Mouse (Mus musculus) ES-Bruce4 (cell line): ENCODE measurements at regions not wholly inside any gene's neighbourhood (a gene's known extent, or its start where the extent isn't known, plus 50 kb on each side); places are given as distances from the start of the nearest gene placed in this dataset.

ENCODE experiments used
- H3K27ac ChIP-seq: 2 replicates; pipeline ENCODE4 v1.5.1; 2012; ENCODE audit warnings: low read length, inconsistent platforms; ENCODE audit not compliant: insufficient read depth
- H3K27me3 ChIP-seq: 2 replicates; pipeline ENCODE4 v1.6.1; 2012; ENCODE audit warnings: mild to moderate bottlenecking, low read length, inconsistent platforms; ENCODE audit not compliant: control insufficient read depth, poor library complexity, insufficient read depth, severe bottlenecking
- H3K36me3 ChIP-seq: 2 replicates; pipeline ENCODE4 v1.6.1; 2012; ENCODE audit warnings: inconsistent platforms, mild to moderate bottlenecking, low read length, moderate library complexity; ENCODE audit not compliant: control insufficient read depth, poor library complexity, insufficient read depth, severe bottlenecking
- H3K4me1 ChIP-seq: one replicate; pipeline ENCODE4 v1.8.1; 2011; ENCODE audit warnings: low read length; ENCODE audit not compliant: control insufficient read depth, insufficient read depth
- H3K4me3 ChIP-seq: 2 replicates; pipeline ENCODE4 v1.5.1; 2011; ENCODE audit warnings: low read depth, mild to moderate bottlenecking, low read length
- H3K9ac ChIP-seq: 2 replicates; pipeline ENCODE4 v1.6.1; 2012; ENCODE audit warnings: low read depth, mild to moderate bottlenecking, inconsistent platforms; ENCODE audit not compliant: poor library complexity, severe bottlenecking
- H3K9me3 ChIP-seq: replicated peaks from 2 replicates; pipeline ENCODE4 v1.6.1; 2012; ENCODE audit warnings: mild to moderate bottlenecking, low read length, inconsistent platforms; ENCODE audit not compliant: control insufficient read depth, poor library complexity, insufficient read depth, severe bottlenecking
- CTCF ChIP-seq: IDR thresholded peaks from one replicate; pipeline ENCODE4 v1.8.1; 2011; ENCODE audit warnings: low read depth, low read length
- EP300 ChIP-seq: IDR thresholded peaks from 2 replicates; pipeline ENCODE4 v1.6.1; 2011; ENCODE audit warnings: low read depth, low read length; ENCODE audit not compliant: insufficient read depth
- POLR2A ChIP-seq: IDR thresholded peaks from one replicate; pipeline ENCODE4 v1.8.1; 2011; ENCODE audit warnings: low read length; ENCODE audit not compliant: insufficient read depth

GRCm38 (mm10) chr13:60019291-60020174 lies 157.6 kb downstream of the Gas1 start:
- H3K9me3 ChIP-seq: no peaks in the 10 kb centered on the region; the same call in 1 of the 2 replicates
- no peaks in the 10 kb centered on the region for H3K27me3 ChIP-seq
- H3K36me3 ChIP-seq: no peaks in the 10 kb centered on the region
- TF ChIP-seq POLR2A: no peak
- no peak for TF ChIP-seq EP300
- no peak for TF ChIP-seq CTCF
- no peak overlapping the region for H3K27ac ChIP-seq
- H3K4me3 ChIP-seq: no peak overlapping the region
- no peaks in the 10 kb centered on the region for H3K4me1 ChIP-seq
- no peak overlapping the region for H3K9ac ChIP-seq

GRCm38 (mm10) chr13:60015854-60016366 lies 161.3 kb downstream of the Gas1 start:
- no peak overlapping the region for H3K9ac ChIP-seq
- no peak for TF ChIP-seq POLR2A
- TF ChIP-seq EP300: no peak
- no peak for TF ChIP-seq CTCF
- no peak overlapping the region for H3K4me3 ChIP-seq
- no peaks in the 10 kb centered on the region; the same call in 1 of the 2 replicates for H3K9me3 ChIP-seq
- no peaks in the 10 kb centered on the region for H3K27me3 ChIP-seq
- no peak overlapping the region for H3K27ac ChIP-seq
- no peaks in the 10 kb centered on the region for H3K36me3 ChIP-seq
- no peaks in the 10 kb centered on the region for H3K4me1 ChIP-seq

GRCm38 (mm10) chr13:60012046-60012813 lies 164.9 kb downstream of the Gas1 start:
- Histone ChIP-seq H3K4me3 (no peak overlapping the region), H3K36me3 (no peaks in the 10 kb centered on the region), H3K27me3 (no peaks in the 10 kb centered on the region), H3K9me3 (no peaks in the 10 kb centered on the region), H3K27ac (no peak overlapping the region), H3K4me1 (no peaks in the 10 kb centered on the region), H3K9ac (no peak overlapping the region)
- TF ChIP-seq CTCF (no peak), POLR2A (no peak), EP300 (no peak)

- Histone ChIP-seq H3K9ac (no peak overlapping the region), H3K27me3 (no peaks in the 10 kb centered on the region), H3K27ac (no peak overlapping the region), H3K4me3 (no peak overlapping the region), H3K4me1 (no peaks in the 10 kb centered on the region), H3K9me3 (no peaks in the 10 kb centered on the region), H3K36me3 (no peaks in the 10 kb centered on the region)
- TF ChIP-seq POLR2A (no peak), CTCF (no peak), EP300 (no peak)
These were observed 166.1 kb downstream of the Gas1 start for GRCm38 (mm10) chr13:60011092-60011491.

GRCm38 (mm10) chr13:60007593-60007992 lies 169.6 kb downstream of the Gas1 start:
- Histone ChIP-seq H3K4me3 (no peak overlapping the region), H3K4me1 (no peaks in the 10 kb centered on the region), H3K27me3 (no peaks in the 10 kb centered on the region), H3K9me3 (no peaks in the 10 kb centered on the region), H3K9ac (no peak overlapping the region), H3K27ac (no peak overlapping the region), H3K36me3 (no peaks in the 10 kb centered on the region)
- TF ChIP-seq CTCF: no peak
- TF ChIP-seq POLR2A: no peak
